Mouse (Mus musculus): ENCODE measurements at regions not wholly inside any gene's neighbourhood (a gene's known extent, or its start where the extent isn't known, plus 50 kb on each side); places are given as distances from the start of the nearest gene placed in this dataset.
A peak's percentile ranks its signal among the peaks of the same experiment; 100 is the strongest.

DNA sequence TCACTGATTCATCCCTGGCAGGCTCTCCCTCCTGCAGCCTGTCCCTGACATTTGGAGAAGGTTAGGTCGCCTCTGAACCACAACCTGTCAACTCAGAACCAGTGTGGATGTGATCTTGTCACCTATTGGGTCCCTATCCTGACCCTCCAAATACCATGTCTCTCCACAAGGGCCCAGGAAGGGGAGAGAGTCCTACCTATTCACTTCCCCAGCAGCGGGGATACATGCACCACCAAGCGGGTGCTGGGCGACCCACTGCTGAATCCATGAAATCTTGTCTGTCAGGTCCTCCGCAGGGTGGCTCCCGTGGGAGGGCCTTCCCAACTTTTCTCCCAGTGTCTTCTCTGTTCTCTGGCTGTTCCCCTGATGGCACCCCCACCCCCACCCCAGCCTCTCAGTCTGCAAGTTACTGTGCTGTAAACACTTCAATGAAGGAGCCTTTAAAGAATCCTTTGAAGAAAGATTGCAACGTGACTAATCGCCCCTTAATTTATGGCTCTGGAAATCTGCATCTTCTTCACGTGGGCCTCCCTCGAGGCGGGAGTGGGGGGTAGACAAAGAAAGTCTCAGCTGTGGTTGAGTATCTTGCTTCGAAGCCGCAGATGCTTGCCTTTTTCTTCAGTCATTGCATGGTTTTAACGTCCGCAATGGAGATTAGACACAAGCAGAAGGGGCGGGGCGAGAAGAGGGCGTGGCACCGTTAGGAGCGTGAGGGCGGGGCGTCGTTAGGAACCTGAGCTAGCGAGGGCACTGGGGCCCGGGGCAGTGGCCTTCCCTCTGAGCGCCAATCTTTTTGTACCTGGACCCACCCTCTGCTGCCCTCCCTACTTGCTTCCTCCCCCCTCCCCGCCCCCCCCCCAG lies 69.1 kb upstream of the Zbtb40 start:
- intact Hi-C loops (cut with DNase I) = no loop called here
- DNase-seq = peak; percentile 23 to 43

GRCm38 (mm10) chr4:137115062-137115461 lies 66.5 kb upstream of the Zbtb40 start:
- intact Hi-C loops (cut with DNase I) = no loop called here
- DNase-seq = no peak

- intact Hi-C loops (cut with DNase I) = no loop called here
- DNase-seq = no peak
Measured at GRCm38 (mm10) chr4:137110276-137110675, 61.7 kb upstream of the Zbtb40 start.

GRCm38 (mm10) chr4:137104447-137105044 lies 55.9 kb upstream of the Zbtb40 start:
- intact Hi-C loops (cut with DNase I) = no loop called here
- DNase-seq = no peak

DNA sequence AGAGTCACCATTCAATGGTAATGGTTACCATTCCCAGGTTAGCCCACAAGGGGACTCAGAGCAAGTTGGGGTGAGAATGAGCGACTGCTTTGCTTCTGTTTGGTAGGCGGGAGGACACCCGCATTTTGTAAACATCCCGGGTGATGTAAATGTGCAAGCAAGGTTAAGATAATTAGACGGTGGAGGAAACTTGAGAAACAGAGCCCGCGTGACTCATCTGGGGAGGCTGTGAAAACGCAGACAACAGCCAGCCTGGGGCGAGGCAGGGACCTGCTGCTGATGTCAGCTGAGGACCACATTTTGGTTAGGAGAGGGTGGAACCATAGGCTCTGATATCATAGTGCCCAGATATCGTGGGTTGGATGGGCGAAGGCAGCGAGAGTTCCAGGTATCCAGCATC lies 52.6 kb upstream of the Zbtb40 start:
- DNase-seq = no peak
- intact Hi-C loops (cut with DNase I) = no loop called here

- DNase-seq = no peak
- intact Hi-C loops (cut with DNase I) = no loop called here
Measured at GRCm38 (mm10) chr4:137100756-137101155, 52.2 kb upstream of the Zbtb40 start.

Small RNAs in the stretch of these regions (microRNA-seq; reads per million reads assigned to microRNA genes)
- gene Gm23263 (0 reads per million in 2 experiments), gene Gm25399 (0 reads per million in 2 experiments)
